Mouse (Mus musculus) megakaryocyte, embryonic 14.5 days (primary cell): ENCODE data around the gene Itk. TPM values are rescaled to one million over a fixed set of nuclear protein-coding genes. Genes with fewer than 3 reads are reported as not detected.
"Not testable (repeated sequence)": the region's sequence is repeated elsewhere in the genome, so short reads cannot be mapped to it uniquely, and the experiment has no call there.

Experiments used
- H3K27me3 ChIP-seq: replicated peaks from 2 replicates; pipeline ENCODE3; 2012; ENCODE audit warnings: inconsistent platforms
- H3K36me3 ChIP-seq: replicated peaks from 2 replicates; pipeline ENCODE3; 2012; ENCODE audit warnings: low read length, inconsistent platforms, mixed read lengths
- H3K4me1 ChIP-seq: 2 replicates; pipeline ENCODE4 v1.6.1; 2012; ENCODE audit warnings: inconsistent platforms
- H3K4me3 ChIP-seq: replicated peaks from 2 replicates; pipeline ENCODE3; 2012; ENCODE audit warnings: moderate library complexity, mild to moderate bottlenecking, inconsistent platforms
- H3K9me3 ChIP-seq: 2 replicates; pipeline ENCODE4 v1.6.1; 2012; ENCODE audit warnings: inconsistent platforms
- FLI1 ChIP-seq: IDR thresholded peaks from 2 replicates; pipeline ENCODE4 v1.6.1; 2012; ENCODE audit warnings: low read length, inconsistent platforms, mixed read lengths
- GATA1 ChIP-seq: IDR thresholded peaks from 3 replicates; pipeline ENCODE4 v1.6.1; 2012; ENCODE audit warnings: mixed read lengths, low read length, inconsistent platforms, borderline replicate concordance
- polyA plus RNA-seq: library from polyadenylated mRNA; stranded (reverse); fragments of >175 nt; gene quantifications from 2 replicates; pipeline ENCODE4 v1.2.3, GENCODE M21; 2012; ENCODE audit warnings: low replicate concordance; ENCODE audit not compliant: insufficient read depth

The Itk gene
- polyA plus RNA-seq = 0.09 TPM in 1 of 2 replicates, not detected in the other

DNA sequence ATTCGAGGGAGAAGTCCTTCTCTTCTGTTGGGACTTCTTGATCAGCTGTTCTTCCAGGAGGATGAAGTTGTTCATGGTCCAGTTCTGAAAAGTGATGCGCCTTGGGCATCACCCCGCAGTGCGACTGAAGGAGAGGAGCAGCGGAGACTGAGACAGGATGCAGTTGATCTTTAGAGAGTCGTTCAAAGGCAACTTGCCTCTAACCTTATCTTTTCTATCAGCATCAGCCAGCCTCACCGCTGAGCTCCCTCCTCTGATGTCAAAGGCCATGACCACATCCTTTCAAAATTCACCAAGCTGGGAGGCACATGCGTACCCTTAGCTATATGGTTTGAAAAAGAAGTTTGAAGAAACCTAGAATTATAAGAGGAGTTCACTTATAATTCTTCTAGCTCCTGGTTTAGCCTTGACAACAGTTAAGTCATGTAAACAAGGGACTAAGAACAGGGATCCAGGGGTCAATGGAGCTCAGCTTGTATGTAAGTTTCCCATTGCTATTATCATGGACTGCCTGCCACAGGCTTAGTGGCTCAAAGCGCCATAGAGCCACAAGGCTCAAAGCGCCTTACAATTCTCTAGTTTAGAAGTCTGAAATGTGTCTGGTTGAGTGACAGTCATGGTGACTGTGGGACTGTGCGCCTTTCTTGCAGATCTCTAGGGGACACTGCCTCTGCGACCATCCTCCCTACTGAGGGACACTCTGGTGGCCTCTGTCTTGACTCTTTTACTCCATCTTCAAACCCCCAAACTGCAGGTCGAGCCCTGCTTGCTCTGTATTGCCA lies at the start of gene Itk:
Gene Itk (minus strand): TSS at position 180 of the 782 bp plus-strand sequence.
- peaks cover 44% of the 10 kb centered on the region for H3K4me1 ChIP-seq
- TF ChIP-seq FLI1 = no peak
- TF ChIP-seq GATA1 = no peak
- no peaks in the 10 kb centered on the region for H3K9me3 ChIP-seq
- H3K27me3 ChIP-seq = no peaks in the 10 kb centered on the region
- H3K36me3 ChIP-seq = no peaks in the 10 kb centered on the region
- no peak within 1 kb of the TSS for H3K4me3 ChIP-seq

DNA sequence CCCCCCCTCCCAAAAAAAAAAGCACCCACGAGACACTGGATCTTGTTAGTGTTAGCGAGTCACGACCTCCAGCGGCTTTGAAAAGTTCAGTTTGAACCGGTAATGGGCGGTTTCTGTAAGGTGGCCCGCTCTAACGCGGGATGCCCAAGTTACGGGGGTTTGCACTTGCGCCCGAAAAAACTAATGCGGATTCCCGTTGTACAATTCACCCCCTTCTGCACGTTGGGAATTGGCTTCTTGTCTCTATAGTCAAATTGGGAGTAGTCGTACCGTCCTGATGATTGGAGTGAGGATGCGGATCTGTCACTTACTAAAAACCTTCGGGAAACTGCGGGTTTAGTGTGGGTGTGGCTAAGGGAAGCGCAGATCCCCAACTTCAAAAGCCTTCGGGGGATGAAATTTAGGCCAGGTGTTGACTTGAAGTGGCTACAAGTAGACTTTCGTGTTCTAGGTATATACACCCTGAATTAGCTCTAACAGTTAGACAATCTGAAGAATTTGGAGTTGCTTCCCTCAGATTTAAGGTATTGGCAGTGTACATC lies 48.2 kb upstream of the Itk start:
- H3K9me3 ChIP-seq = no peaks in the 10 kb centered on the region
- peaks cover 42% of the 10 kb centered on the region for H3K36me3 ChIP-seq
- H3K4me3 ChIP-seq = peak overlapping the region; percentile 96
- peaks cover 47% of the 10 kb centered on the region for H3K4me1 ChIP-seq
- H3K27me3 ChIP-seq = no peaks in the 10 kb centered on the region
- no peak for TF ChIP-seq GATA1
- no peak for TF ChIP-seq FLI1

DNA sequence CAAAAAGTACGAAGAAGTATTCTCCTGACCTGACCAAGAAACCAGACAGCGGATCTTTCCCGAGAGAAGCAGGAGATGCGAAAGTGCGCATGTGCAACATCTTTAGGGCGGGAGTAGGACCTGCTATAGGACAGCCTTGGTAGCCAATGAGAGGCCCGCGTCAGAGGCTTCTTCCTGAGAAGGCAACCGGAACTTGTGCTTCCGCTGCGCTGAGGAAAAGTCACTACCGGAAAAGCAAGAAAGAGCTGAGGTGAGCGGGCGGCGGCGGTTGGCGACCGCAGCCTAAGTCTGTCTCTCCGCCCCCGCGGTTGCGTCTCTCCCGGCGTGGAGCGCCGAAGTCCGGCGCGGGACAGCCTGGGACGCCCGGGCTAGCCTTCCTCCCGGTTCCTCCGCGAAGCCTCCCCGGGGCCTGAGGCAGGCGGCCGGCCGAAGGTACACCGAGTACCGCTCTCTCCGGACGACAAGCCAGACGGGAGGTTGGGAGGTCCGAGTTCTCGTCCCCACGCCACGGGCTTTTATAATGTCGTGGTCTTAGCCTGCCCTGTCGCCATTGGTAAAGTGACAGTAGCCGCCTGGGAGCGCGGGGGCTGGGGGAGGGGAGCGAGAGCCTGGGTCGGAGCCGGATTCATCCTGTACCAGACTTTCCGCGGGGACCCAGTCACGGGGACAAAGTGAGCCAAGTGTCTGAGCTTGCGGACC lies 47.6 kb upstream of the Itk start, which contains the start of gene Med7:
Gene Med7 (plus strand): TSS at position 166 of the 699 bp plus-strand sequence.
- H3K4me3 ChIP-seq = peak within 1 kb of the TSS; percentile 96
- peaks cover 36% of the 10 kb centered on the region for H3K36me3 ChIP-seq
- H3K4me1 ChIP-seq = peaks cover 48% of the 10 kb centered on the region
- H3K9me3 ChIP-seq = no peaks in the 10 kb centered on the region
- TF ChIP-seq GATA1 (no peak), FLI1 (peak; percentile 86)
- H3K27me3 ChIP-seq = no peaks in the 10 kb centered on the region

DNA sequence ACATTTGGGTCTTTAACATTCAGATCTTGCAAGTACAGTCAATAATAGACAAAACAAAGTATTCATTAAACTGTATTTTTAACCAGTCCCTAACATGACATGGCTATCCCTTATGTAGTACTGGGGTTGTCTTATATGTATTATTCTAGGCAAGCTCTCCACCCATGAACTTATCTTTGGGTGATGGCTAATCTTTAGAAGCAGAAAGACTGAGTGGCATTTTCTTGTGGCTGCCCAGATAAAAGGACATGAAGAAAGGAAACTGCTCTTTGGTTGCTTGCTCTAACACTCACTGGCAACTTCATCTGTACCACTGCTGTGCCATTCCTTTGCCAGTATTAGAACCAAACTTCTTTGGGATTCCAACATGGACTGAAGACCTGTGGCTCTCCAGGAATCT lies 46.0 kb upstream of the Itk start:
- no peak for TF ChIP-seq GATA1
- TF ChIP-seq FLI1 = no peak
- no peaks in the 10 kb centered on the region for H3K27me3 ChIP-seq
- no peaks in the 10 kb centered on the region for H3K9me3 ChIP-seq
- peaks cover 21% of the 10 kb centered on the region for H3K36me3 ChIP-seq
- peaks cover 42% of the 10 kb centered on the region for H3K4me1 ChIP-seq
- H3K4me3 ChIP-seq = no peak overlapping the region

DNA sequence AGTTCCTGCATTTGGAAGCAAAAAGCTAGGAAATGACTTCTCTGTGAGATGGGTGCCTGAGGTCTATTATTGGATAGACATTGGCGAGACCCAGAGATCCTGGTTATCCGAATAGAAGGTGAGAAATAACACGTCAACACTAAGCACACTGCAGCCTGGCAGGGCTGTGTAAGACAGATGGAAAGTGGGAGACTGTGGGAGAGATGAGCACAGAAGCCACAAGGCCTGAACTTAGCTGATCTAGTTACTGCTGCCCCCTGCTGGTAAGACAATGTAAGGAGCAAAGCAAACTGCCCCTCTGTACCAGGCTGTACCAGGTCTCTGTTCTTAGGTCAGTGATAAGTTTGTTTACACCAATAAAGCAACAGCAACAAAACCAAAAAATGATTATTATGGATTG lies 41.8 kb upstream of the Itk start:
- no peaks in the 10 kb centered on the region for H3K9me3 ChIP-seq
- H3K4me3 ChIP-seq = no peak overlapping the region
- no peaks in the 10 kb centered on the region for H3K36me3 ChIP-seq
- H3K4me1 ChIP-seq = peaks cover 20% of the 10 kb centered on the region
- no peak for TF ChIP-seq GATA1
- no peaks in the 10 kb centered on the region for H3K27me3 ChIP-seq

DNA sequence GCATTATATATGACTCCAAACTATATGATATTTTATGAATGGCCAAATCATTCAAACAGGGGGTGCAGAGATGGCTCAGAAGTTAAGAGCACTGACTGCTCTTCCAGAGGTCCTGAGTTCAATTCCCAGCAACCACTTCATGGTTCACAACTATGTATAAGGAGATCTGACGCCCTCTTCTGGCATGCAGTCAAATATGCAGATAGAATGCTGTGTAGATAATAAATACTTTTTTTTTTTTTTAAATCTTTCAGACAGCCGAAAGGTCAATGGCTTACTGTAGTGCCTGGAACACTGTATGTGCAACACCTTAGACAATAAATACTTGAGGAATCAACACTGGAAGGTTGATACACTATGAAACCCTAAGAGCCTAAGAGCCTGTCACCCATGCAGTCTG lies 40.8 kb upstream of the Itk start:
- H3K4me3 ChIP-seq = no peak overlapping the region
- H3K9me3 ChIP-seq = no peaks in the 10 kb centered on the region
- peaks cover 12% of the 10 kb centered on the region for H3K4me1 ChIP-seq
- no peaks in the 10 kb centered on the region for H3K27me3 ChIP-seq
- TF ChIP-seq GATA1 = no peak
- TF ChIP-seq FLI1 = no peak
- no peaks in the 10 kb centered on the region for H3K36me3 ChIP-seq

DNA sequence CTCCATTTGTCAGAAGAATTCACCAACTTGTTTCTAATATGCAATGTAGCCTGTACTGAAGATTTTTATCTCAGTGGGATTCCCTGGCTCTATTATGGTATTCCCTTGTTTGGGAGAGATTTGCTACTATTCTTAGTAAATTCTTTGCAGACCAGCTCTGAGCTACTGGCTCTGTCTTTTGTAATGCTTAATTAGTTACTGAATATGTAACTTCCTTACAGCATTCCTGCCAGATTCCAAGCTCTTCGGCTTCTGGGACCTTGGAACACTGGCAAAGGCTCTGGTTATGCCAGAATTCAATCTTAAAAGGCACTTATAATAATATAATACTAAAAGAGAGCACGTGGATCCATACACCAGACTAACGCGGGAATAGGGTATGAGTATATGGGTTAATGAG lies 38.8 kb upstream of the Itk start:
- not testable (repeated sequence) for H3K4me3 ChIP-seq, H3K27me3 ChIP-seq, H3K9me3 ChIP-seq, H3K36me3 ChIP-seq
- peaks cover 12% of the 10 kb centered on the region for H3K4me1 ChIP-seq

DNA sequence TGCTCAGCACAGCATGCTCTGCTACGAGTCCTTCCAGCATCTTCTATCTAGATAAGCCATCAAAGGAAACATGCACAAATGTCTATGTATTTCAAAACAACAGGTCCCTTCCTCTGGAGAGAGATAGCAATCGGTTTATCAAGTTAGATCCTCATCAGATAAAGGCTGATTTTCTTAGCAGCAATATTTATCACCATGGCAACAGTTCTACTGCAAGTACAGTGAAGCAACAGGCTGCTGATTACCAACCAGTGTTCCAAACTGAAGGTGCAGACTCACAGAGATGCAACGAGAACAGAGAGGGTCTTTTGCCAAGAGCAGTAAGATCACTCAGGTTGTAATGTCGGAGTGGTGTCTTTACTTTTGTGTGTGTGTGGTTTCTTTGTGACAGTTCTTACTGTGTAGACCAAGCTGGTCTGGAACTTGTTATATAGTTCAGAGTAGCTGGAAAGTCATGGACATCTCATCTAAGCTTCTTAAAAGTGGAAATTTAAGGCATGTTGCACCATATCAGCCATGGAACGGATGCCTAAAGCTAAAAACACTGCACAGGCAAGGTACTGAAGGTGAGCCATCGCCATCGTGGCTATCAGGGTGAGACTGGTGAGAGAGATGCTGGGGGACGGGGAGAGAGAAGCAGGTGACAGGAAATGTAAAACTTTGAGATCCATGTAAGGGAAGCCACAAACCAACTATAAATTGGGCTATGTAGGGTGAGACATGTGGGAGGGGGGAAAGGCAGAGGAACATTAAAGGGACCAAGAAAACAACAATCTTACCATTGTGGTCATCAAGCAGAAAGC lies 32.0 kb upstream of the Itk start:
- TF ChIP-seq FLI1 (no peak), GATA1 (no peak)
- H3K9me3 ChIP-seq = peaks cover 2% of the 10 kb centered on the region; the same call in 1 of the 2 replicates
- H3K27me3 ChIP-seq = no peaks in the 10 kb centered on the region
- H3K36me3 ChIP-seq = no peaks in the 10 kb centered on the region
- H3K4me3 ChIP-seq = no peak overlapping the region
- H3K4me1 ChIP-seq = no peaks in the 10 kb centered on the region

DNA sequence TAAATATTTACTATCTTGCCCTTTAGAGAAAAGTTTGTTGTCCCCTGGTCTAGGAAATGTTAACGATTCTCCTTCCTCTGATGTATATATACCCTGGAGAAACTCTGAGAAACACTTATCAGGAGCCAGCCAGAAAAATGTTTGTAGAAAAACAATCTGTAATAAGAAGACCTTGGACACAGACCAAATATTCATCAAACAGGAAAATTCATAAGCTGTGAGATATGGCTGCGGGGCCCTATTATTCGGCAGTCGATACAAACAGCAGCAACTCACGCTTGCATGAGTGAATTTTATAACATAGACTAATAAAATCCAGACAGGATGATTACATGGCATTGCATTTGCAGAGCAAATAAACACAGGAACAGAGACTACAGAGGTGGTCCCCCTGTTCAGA lies 29.5 kb upstream of the Itk start:
- Histone ChIP-seq H3K36me3 (no peaks in the 10 kb centered on the region), H3K27me3 (no peaks in the 10 kb centered on the region), H3K9me3 (peaks cover 2% of the 10 kb centered on the region; the same call in 1 of the 2 replicates), H3K4me3 (no peak overlapping the region), H3K4me1 (no peaks in the 10 kb centered on the region)
- no peak for TF ChIP-seq GATA1
- TF ChIP-seq FLI1 = no peak
